Mouse (Mus musculus) cortical plate, adult 2 months (tissue): ENCODE results near the gene 6030468B19Rik.

Experiments used
- CTCF ChIP-seq: fragments of 200-500 bp; IDR thresholded peaks from 2 replicates; pipeline ENCODE4 v1.5.1; 2011; ENCODE audit warnings: mild to moderate bottlenecking, control low read depth, low read length; ENCODE audit not compliant: insufficient read depth; ENCODE audit errors: extremely low read depth
- POLR2A ChIP-seq: fragments of 200-500 bp; IDR thresholded peaks from 2 replicates; pipeline ENCODE4 v1.6.1; 2011; ENCODE audit warnings: mild to moderate bottlenecking, low read length, control low read depth; ENCODE audit not compliant: insufficient read depth; ENCODE audit errors: extremely low read depth

GRCm38 (mm10) chr11:117791441-117791761, 6.1 kb upstream of the 6030468B19Rik start:
- no peak for TF ChIP-seq POLR2A
- TF ChIP-seq CTCF = no peak
